In genomic region chr11:83442596-83443267, GRCm38 (mm10) we compare ENCODE assay signal across 8 mouse cellular contexts. TPM values are rescaled to one million over a fixed set of nuclear protein-coding genes. Genes with fewer than 3 reads are reported as not detected.
DNase-seq lines count a peak whose midpoint lies in the region; ATAC-seq and TF ChIP-seq lines count a peak whose summit lies in the region.

No protein-coding gene starts in this region.

- peak; percentile 96 for DNase-seq in heart, adult 11 months
- no peak for DNase-seq in heart, postnatal 25 days (ENCODE audit: low spot score)
- DNase-seq in cerebellum, postnatal 14 days: peak; percentile 94
- DNase-seq in gastrocnemius, adult 2 months: peak; percentile 69
- peak; percentile 86 for DNase-seq in induced T-regulatory cell, adult 2 months (ENCODE audit: low read depth)
- peak; percentile 74 to 77 for DNase-seq in left cerebral cortex, adult 2 months (ENCODE audit: extremely low spot score in 1 of 2, low spot score in 2 of 2)
- peak; percentile 88 for DNase-seq in retina, postnatal 1 day

- intact Hi-C loops in heart, postnatal 25 days (cut with DNase I): loop anchor here (1.0 to 5.0 kb wide), 2 partner anchors 30 to 115 kb away; no protein-coding TSS in a partner anchor
- intact Hi-C loops in gastrocnemius, adult 2 months (cut with DNase I): no loop called here
- intact Hi-C loops in left cerebral cortex, adult 2 months (cut with DNase I): loop anchor here (1.0 to 10.0 kb wide), 2 partner anchors 30 to 192 kb away; no protein-coding TSS in a partner anchor

- no peak overlapping the region for H3K27ac ChIP-seq in gastrocnemius, adult 2 months
- H3K27ac ChIP-seq in left cerebral cortex, adult 2 months: no peak overlapping the region

- peak; percentile 36 for ATAC-seq in megakaryocyte, adult 5-6 weeks (ENCODE audit: poor library complexity, severe bottlenecking)

- H3K4me3 ChIP-seq in gastrocnemius, adult 2 months: peak overlapping the region; percentile 54
- H3K4me3 ChIP-seq in left cerebral cortex, adult 2 months: peak overlapping the region; percentile 24; the same call in 1 of the 2 replicates

- peak; percentile 83 for TF ChIP-seq CTCF in gastrocnemius, adult 2 months (IDR thresholded peaks at IDR 0.05)
- peak; percentile 84 for TF ChIP-seq CTCF in left cerebral cortex, adult 2 months (IDR thresholded peaks at IDR 0.05)

RNA-seq across cellular contexts. Expression of gene 1700020L24Rik, which starts 5.3 kb away (rescaled TPM):
- not detected for total RNA-seq in heart, postnatal 25 days (2021)
- not detected for total RNA-seq in gastrocnemius, adult 2 months (2021)
- not detected for total RNA-seq in left cerebral cortex, adult 2 months (2021)
- total RNA-seq in megakaryocyte, adult 5-6 weeks (2015): 19.7 and 21.4 TPM in 2 replicates
- 44.8 and 55.4 TPM in 2 replicates for total RNA-seq in megakaryocyte, adult 5-6 weeks (2017)

RNA-seq across cellular contexts. Expression of gene Gas2l2, which starts 13.5 kb away (rescaled TPM):
- not detected for total RNA-seq in heart, postnatal 25 days (2021)
- total RNA-seq in gastrocnemius, adult 2 months (2021): not detected
- not detected for total RNA-seq in left cerebral cortex, adult 2 months (2021)
- not detected in 2 replicates for total RNA-seq in megakaryocyte, adult 5-6 weeks (2015)
- not detected in 2 replicates for total RNA-seq in megakaryocyte, adult 5-6 weeks (2017)

RNA-seq across cellular contexts. Expression of gene Mmp28, which starts 20.1 kb away (rescaled TPM):
- 1 to 10 TPM; 4.6 to 5.7 TPM for total RNA-seq in heart, postnatal 25 days (2021)
- total RNA-seq in gastrocnemius, adult 2 months (2021): 1 to 10 TPM; 1.9 to 3.2 TPM
- total RNA-seq in left cerebral cortex, adult 2 months (2021): 1 to 10 TPM; 3.8 to 3.9 TPM
- total RNA-seq in megakaryocyte, adult 5-6 weeks (2015): 6.2 and 8.9 TPM in 2 replicates
- total RNA-seq in megakaryocyte, adult 5-6 weeks (2017): 3.0 and 4.1 TPM in 2 replicates

RNA-seq across cellular contexts. Expression of gene Taf15, which starts 30.2 kb away (rescaled TPM):
- 10 to 100 TPM; 33.7 to 33.8 TPM for total RNA-seq in heart, postnatal 25 days (2021)
- 10 to 100 TPM; 27.1 to 30.5 TPM for total RNA-seq in gastrocnemius, adult 2 months (2021)
- total RNA-seq in left cerebral cortex, adult 2 months (2021): 10 to 100 TPM; 71.9 to 74.1 TPM
- total RNA-seq in megakaryocyte, adult 5-6 weeks (2015): 44.8 and 54.0 TPM in 2 replicates
- total RNA-seq in megakaryocyte, adult 5-6 weeks (2017): 37.4 and 39.2 TPM in 2 replicates

RNA-seq across cellular contexts. Expression of gene Rasl10b, which starts 33.8 kb away (rescaled TPM):
- 10 to 100 TPM; 49.6 to 60.1 TPM for total RNA-seq in heart, postnatal 25 days (2021)
- total RNA-seq in gastrocnemius, adult 2 months (2021): under 1 TPM; 0.36 to 0.50 TPM
- 100 to 1,000 TPM; 237 to 267 TPM for total RNA-seq in left cerebral cortex, adult 2 months (2021)
- total RNA-seq in megakaryocyte, adult 5-6 weeks (2015): not detected in 2 replicates
- not detected in 2 replicates for total RNA-seq in megakaryocyte, adult 5-6 weeks (2017)

Comparison
In these comparisons a context has a peak if more than half of its experiments do, and no peak if none do; other contexts are left out.
1. RNA of gene 1700020L24Rik, which starts 5.3 kb away (total RNA-seq): 19.7 to 55.4 TPM in megakaryocyte, adult 5-6 weeks; not detected in left cerebral cortex, adult 2 months, not detected in heart, postnatal 25 days and not detected in gastrocnemius, adult 2 months; every median in the first group is over 10 times any median in the second.